Mouse (Mus musculus): ENCODE measurements at regions not wholly inside any gene's neighbourhood (a gene's known extent, or its start where the extent isn't known, plus 50 kb on each side); places are given as distances from the start of the nearest gene placed in this dataset.

DNA sequence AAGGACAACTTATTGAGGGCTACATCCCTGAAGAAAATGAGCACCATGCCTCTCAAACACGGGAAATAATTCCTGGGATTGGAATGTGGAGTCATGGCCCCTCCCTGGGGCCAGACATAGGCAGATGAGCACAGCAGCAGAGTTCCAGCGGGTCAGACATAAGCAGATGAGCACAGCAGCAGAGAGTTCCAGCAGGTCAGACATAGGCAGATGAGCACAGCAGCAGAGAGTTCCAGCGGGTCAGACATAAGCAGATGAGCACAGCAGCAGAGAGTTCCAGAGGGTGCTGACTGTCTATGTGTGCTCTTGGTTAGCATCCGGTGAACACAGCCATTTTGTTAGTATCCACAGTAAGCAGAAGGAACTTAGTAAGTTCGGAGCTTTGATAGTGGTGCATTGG, 126.2 kb upstream of the Ptprm start:
- no peak overlapping the region for H3K4me3 ChIP-seq (replicated peaks; ENCODE audit: low read depth, low read length)
- H3K9me3 ChIP-seq (ENCODE audit: control insufficient read depth, low read length) = no peaks in the 10 kb centered on the region
- DNase-seq = no peak
- no peaks in the 10 kb centered on the region for H3K4me1 ChIP-seq (ENCODE audit: control insufficient read depth, insufficient read depth, low read length)
- H3K27ac ChIP-seq (replicated peaks; ENCODE audit: low read depth, low read length) = no peak overlapping the region
- 85% methylated on average over 5 of the region's 5 CpGs for WGBS
- H3K4me2 ChIP-seq (ENCODE audit: low read length) = no peak overlapping the region
- no peaks in the 10 kb centered on the region for H3K27me3 ChIP-seq (ENCODE audit: control insufficient read depth, insufficient read depth, low read length)
- H3K9ac ChIP-seq (replicated peaks; ENCODE audit: low read length) = no peak overlapping the region
- H3K36me3 ChIP-seq (ENCODE audit: control insufficient read depth, insufficient read depth, low read length) = no peaks in the 10 kb centered on the region
- ATAC-seq (ENCODE audit: low FRiP score, low TSS enrichment) = no peak

DNA sequence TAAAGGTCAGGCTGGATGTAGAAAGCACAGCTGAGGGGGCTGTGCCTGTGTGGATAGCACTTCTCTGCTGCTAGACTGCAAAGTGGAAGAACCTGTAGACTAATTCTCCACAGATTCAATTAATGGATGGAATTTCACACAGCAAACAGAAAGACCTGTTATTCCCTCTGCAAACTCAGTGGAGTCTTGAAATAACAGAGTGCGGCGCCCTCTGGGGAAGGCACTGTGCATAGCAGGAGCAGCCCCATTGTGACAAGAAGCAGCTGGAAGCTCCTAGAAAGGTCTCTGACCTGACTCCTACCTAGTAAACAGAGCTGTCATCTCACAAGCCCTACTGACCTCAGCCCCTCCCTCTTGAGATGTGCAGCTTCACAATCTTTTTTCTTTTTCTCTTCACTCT, 118.9 kb upstream of the Ptprm start:
- no peak overlapping the region for H3K4me2 ChIP-seq (ENCODE audit: low read length)
- no peaks in the 10 kb centered on the region for H3K9me3 ChIP-seq (ENCODE audit: control insufficient read depth, low read length)
- no peak overlapping the region for H3K9ac ChIP-seq (replicated peaks; ENCODE audit: low read length)
- ATAC-seq (ENCODE audit: low FRiP score, low TSS enrichment) (no peak; the same call in 1 of the 2 replicates), DNase-seq (peak; percentile 86)
- H3K36me3 ChIP-seq (ENCODE audit: control insufficient read depth, insufficient read depth, low read length) = no peaks in the 10 kb centered on the region
- 35% methylated on average over 2 of the region's 2 CpGs for WGBS
- H3K4me3 ChIP-seq (replicated peaks; ENCODE audit: low read depth, low read length) = no peak overlapping the region
- no peak overlapping the region for H3K27ac ChIP-seq (replicated peaks; ENCODE audit: low read depth, low read length)
- no peaks in the 10 kb centered on the region for H3K27me3 ChIP-seq (ENCODE audit: control insufficient read depth, insufficient read depth, low read length)
- H3K4me1 ChIP-seq (ENCODE audit: control insufficient read depth, insufficient read depth, low read length) = no peaks in the 10 kb centered on the region

DNA sequence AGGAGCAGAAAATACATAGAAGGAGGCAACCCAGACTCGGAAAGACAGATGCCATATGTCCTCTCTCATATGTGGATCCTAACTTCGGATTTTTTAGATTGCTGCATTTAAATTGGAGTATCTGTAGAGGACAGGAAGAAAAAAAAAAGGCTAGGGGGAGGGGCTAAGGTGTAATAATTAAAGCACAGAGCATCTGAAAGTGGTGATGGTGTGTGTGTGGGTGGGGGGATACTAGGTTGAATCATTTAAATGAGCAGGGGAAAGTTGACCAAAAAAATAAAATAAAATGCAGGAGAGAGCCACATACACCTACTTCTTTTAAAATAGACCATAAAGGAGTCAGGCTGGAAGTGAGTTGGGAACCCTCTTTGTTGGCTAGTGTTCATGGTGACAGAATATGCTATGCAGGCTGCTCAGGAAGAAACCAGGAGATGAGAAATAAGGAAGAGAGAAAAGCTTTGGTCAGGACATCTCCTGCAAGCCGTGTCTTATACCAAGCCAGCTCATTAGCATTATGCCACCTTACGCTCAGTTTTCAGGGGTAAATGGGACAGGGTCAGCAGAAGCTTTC, 104.7 kb upstream of the Ptprm start:
- Histone ChIP-seq H3K36me3 (ENCODE audit: control insufficient read depth, insufficient read depth, low read length) (no peaks in the 10 kb centered on the region), H3K27ac (replicated peaks; ENCODE audit: low read depth, low read length) (no peak overlapping the region), H3K9me3 (ENCODE audit: control insufficient read depth, low read length) (no peaks in the 10 kb centered on the region), H3K27me3 (ENCODE audit: control insufficient read depth, insufficient read depth, low read length) (no peaks in the 10 kb centered on the region), H3K4me2 (ENCODE audit: low read length) (no peak overlapping the region), H3K9ac (replicated peaks; ENCODE audit: low read length) (no peak overlapping the region), H3K4me3 (replicated peaks; ENCODE audit: low read depth, low read length) (no peak overlapping the region), H3K4me1 (ENCODE audit: control insufficient read depth, insufficient read depth, low read length) (no peaks in the 10 kb centered on the region)
- DNase-seq = no peak
- 80% methylated on average over 4 of the region's 4 CpGs for WGBS
- no peak for ATAC-seq (ENCODE audit: low FRiP score, low TSS enrichment)

DNA sequence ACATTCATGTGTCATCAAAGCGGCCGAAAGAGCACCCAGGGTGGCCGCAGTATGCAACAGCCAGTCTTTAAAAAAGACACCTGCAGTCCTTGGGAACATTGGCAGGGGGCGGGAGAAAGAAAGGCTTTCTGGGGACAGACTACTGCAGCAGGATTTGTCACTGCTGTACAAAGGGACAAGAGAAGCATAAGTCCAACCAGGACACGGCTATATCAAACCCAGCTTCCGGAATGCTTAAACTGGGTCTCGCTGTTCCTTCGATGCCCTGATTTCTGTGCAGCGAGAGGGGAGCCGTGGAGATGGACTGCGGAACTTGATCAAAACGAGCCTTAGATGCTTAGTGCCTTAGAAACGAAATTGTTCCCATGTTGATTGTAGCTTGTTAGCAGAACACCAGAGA, 97.7 kb upstream of the Ptprm start:
- H3K27me3 ChIP-seq (ENCODE audit: control insufficient read depth, insufficient read depth, low read length) = no peaks in the 10 kb centered on the region
- DNase-seq (no peak), ATAC-seq (ENCODE audit: low FRiP score, low TSS enrichment) (no peak)
- H3K9ac ChIP-seq (replicated peaks; ENCODE audit: low read length) = no peak overlapping the region
- WGBS = 64% methylated on average over 13 of the region's 13 CpGs
- no peak overlapping the region for H3K4me3 ChIP-seq (replicated peaks; ENCODE audit: low read depth, low read length)
- no peaks in the 10 kb centered on the region for H3K36me3 ChIP-seq (ENCODE audit: control insufficient read depth, insufficient read depth, low read length)
- no peak overlapping the region for H3K4me2 ChIP-seq (ENCODE audit: low read length)
- H3K9me3 ChIP-seq (ENCODE audit: control insufficient read depth, low read length) = no peaks in the 10 kb centered on the region
- no peaks in the 10 kb centered on the region for H3K4me1 ChIP-seq (ENCODE audit: control insufficient read depth, insufficient read depth, low read length)
- H3K27ac ChIP-seq (replicated peaks; ENCODE audit: low read depth, low read length) = no peak overlapping the region

DNA sequence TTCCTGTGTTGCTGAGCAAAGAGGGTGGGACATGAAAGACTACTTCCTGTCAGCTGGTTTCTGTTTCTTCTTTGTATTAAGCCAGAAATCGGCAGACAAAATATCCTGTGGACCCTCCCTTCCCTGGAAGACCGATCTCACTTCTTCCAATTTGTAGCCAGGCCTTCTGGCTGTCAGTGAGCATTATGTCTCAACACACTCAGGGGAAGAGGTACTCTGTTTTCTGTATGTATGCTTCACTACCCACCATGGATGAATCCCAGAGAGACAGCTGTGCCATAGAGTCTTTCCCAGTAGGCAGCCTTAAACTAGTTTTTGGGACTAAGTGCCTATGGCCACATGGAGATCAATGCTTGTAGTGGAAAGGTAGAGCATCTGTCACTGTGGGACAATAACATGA, 96.8 kb upstream of the Ptprm start:
- Histone ChIP-seq H3K9me3 (ENCODE audit: control insufficient read depth, low read length) (no peaks in the 10 kb centered on the region), H3K9ac (replicated peaks; ENCODE audit: low read length) (no peak overlapping the region), H3K4me2 (ENCODE audit: low read length) (no peak overlapping the region), H3K27ac (replicated peaks; ENCODE audit: low read depth, low read length) (no peak overlapping the region), H3K4me3 (replicated peaks; ENCODE audit: low read depth, low read length) (no peak overlapping the region), H3K36me3 (ENCODE audit: control insufficient read depth, insufficient read depth, low read length) (no peaks in the 10 kb centered on the region), H3K4me1 (ENCODE audit: control insufficient read depth, insufficient read depth, low read length) (no peaks in the 10 kb centered on the region), H3K27me3 (ENCODE audit: control insufficient read depth, insufficient read depth, low read length) (no peaks in the 10 kb centered on the region)
- ATAC-seq (ENCODE audit: low FRiP score, low TSS enrichment) = no peak
- 74% methylated on average over 2 of the region's 2 CpGs for WGBS
- DNase-seq = no peak

DNA sequence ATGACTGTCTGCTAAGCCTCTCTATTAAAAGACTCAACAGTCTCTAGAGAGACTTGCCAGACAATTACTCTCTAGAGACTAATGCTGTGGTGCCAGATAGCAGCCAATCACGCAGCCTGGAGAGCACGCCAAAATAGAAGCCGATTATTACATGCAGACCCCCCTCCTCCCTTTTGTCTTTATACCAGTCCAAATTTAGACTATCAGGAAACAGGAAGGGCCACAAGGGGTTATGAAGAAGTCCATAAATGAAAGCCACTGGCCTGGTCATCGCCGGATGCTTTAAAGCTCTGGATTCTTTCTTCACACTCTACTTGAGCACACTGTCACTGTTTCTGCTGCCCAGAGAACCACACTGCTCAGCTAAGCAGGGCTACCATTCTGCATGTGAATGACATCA, 95.8 kb upstream of the Ptprm start:
- DNase-seq (no peak), ATAC-seq (ENCODE audit: low FRiP score, low TSS enrichment) (no peak)
- no peak overlapping the region for H3K27ac ChIP-seq (replicated peaks; ENCODE audit: low read depth, low read length)
- 89% methylated on average over 5 of the region's 5 CpGs for WGBS
- no peaks in the 10 kb centered on the region for H3K36me3 ChIP-seq (ENCODE audit: control insufficient read depth, insufficient read depth, low read length)
- H3K27me3 ChIP-seq (ENCODE audit: control insufficient read depth, insufficient read depth, low read length) = no peaks in the 10 kb centered on the region
- no peak overlapping the region for H3K4me3 ChIP-seq (replicated peaks; ENCODE audit: low read depth, low read length)
- no peaks in the 10 kb centered on the region for H3K9me3 ChIP-seq (ENCODE audit: control insufficient read depth, low read length)
- no peak overlapping the region for H3K4me2 ChIP-seq (ENCODE audit: low read length)
- H3K9ac ChIP-seq (replicated peaks; ENCODE audit: low read length) = no peak overlapping the region
- H3K4me1 ChIP-seq (ENCODE audit: control insufficient read depth, insufficient read depth, low read length) = no peaks in the 10 kb centered on the region

DNA sequence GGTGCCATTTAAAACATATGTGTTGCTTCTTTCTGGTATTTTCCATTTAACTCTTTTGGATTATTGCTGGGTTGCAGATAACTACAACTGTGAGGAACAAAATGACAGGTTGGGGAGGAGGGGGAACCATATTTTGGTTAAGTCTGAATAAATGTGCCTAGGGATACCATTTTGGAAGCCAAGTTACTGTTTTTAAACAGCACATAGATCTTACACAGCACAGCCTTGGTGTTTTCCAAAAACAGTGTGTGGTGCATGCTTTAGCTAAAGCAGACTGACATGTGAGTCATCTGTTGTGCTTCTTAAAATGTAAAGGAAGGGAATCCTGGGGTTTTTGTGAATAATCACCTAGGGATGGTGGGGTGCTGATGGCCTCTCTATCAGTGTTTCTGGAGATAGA, 91.7 kb upstream of the Ptprm start:
- no peak overlapping the region for H3K27ac ChIP-seq (replicated peaks; ENCODE audit: low read depth, low read length)
- no peak for ATAC-seq (ENCODE audit: low FRiP score, low TSS enrichment)
- H3K4me2 ChIP-seq (ENCODE audit: low read length) = no peak overlapping the region
- H3K9me3 ChIP-seq (ENCODE audit: control insufficient read depth, low read length) = no peaks in the 10 kb centered on the region
- DNase-seq = no peak
- no peaks in the 10 kb centered on the region for H3K27me3 ChIP-seq (ENCODE audit: control insufficient read depth, insufficient read depth, low read length)
- no peak overlapping the region for H3K9ac ChIP-seq (replicated peaks; ENCODE audit: low read length)
- H3K36me3 ChIP-seq (ENCODE audit: control insufficient read depth, insufficient read depth, low read length) = no peaks in the 10 kb centered on the region
- H3K4me3 ChIP-seq (replicated peaks; ENCODE audit: low read depth, low read length) = no peak overlapping the region
- no peaks in the 10 kb centered on the region for H3K4me1 ChIP-seq (ENCODE audit: control insufficient read depth, insufficient read depth, low read length)

DNA sequence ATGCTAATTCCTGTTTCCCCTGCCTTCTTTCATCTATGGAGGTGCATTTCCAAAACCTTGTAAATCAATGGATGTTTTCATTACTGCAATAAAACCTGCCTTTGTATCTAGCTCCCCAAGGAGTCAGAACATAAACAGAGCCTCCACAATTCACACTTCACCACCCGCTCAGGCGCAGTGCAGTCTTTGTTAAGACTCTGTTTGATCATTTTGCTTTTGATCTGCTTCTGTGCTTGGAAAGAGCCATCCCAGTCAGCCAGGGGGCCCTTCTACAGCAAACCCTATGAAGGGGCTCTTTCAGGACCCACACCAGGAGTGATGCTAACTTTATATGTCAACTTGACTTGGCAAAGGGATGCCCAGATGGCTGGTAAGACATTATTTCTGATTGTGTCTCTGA, 86.7 kb upstream of the Ptprm start:
- Histone ChIP-seq H3K4me3 (replicated peaks; ENCODE audit: low read depth, low read length) (no peak overlapping the region), H3K9ac (replicated peaks; ENCODE audit: low read length) (no peak overlapping the region), H3K36me3 (ENCODE audit: control insufficient read depth, insufficient read depth, low read length) (no peaks in the 10 kb centered on the region), H3K27ac (replicated peaks; ENCODE audit: low read depth, low read length) (no peak overlapping the region), H3K27me3 (ENCODE audit: control insufficient read depth, insufficient read depth, low read length) (no peaks in the 10 kb centered on the region), H3K4me2 (ENCODE audit: low read length) (no peak overlapping the region), H3K4me1 (ENCODE audit: control insufficient read depth, insufficient read depth, low read length) (no peaks in the 10 kb centered on the region), H3K9me3 (ENCODE audit: control insufficient read depth, low read length) (no peaks in the 10 kb centered on the region)
- no peak for ATAC-seq (ENCODE audit: low FRiP score, low TSS enrichment)
- WGBS = 57% methylated on average over 2 of the region's 2 CpGs
- peak; percentile 57 for DNase-seq

DNA sequence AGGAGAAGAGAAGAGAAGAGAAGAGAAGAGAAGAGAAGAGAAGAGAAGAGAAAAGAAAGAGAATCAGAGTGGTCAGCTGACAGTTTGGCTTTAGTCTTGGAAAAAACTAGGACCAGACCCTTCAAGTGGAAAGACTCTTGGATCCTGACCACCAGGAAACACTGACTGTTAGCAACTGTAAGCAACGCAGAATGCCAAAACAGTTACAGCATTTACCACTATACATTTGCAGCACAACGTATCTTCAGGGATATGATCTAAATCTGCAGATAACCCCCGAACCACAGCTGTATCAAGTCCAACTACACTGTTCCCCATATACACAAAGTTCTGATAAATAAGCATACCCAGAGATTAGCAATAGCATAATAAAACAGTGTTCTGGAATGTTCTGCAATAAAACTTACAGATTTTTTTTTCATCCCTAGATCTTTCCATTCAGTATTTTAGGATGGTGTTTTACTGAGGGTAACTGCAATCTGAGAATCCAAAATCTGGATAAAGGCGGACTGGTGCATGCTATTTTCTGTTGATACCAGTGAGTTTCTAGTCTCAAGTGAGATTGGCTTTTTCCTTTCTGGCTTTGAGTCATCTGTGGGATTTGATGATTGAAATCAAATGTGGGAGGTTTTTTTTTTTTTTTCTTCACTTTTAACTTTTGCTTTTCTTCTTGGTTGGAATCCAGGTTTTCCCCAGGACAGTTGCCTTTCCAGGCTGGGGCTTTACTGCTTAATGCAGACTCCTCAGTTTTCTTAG, 65.9 kb upstream of the Ptprm start:
- Histone ChIP-seq H3K4me2 (ENCODE audit: low read length) (no peak overlapping the region), H3K9ac (replicated peaks; ENCODE audit: low read length) (no peak overlapping the region), H3K27me3 (ENCODE audit: control insufficient read depth, insufficient read depth, low read length) (no peaks in the 10 kb centered on the region), H3K27ac (replicated peaks; ENCODE audit: low read depth, low read length) (no peak overlapping the region), H3K4me1 (ENCODE audit: control insufficient read depth, insufficient read depth, low read length) (no peaks in the 10 kb centered on the region), H3K9me3 (ENCODE audit: control insufficient read depth, low read length) (no peaks in the 10 kb centered on the region), H3K36me3 (ENCODE audit: control insufficient read depth, insufficient read depth, low read length) (no peaks in the 10 kb centered on the region), H3K4me3 (replicated peaks; ENCODE audit: low read depth, low read length) (no peak overlapping the region)
- no peak for DNase-seq
- no peak for ATAC-seq (ENCODE audit: low FRiP score, low TSS enrichment)
- WGBS = 90% methylated on average over 4 of the region's 4 CpGs

Data from midbrain, embryonic 14.5 days (tissue).